Mouse (Mus musculus): ENCODE measurements at regions not wholly inside any gene's neighbourhood (a gene's known extent, or its start where the extent isn't known, plus 50 kb on each side); places are given as distances from the start of the nearest gene placed in this dataset.

DNA sequence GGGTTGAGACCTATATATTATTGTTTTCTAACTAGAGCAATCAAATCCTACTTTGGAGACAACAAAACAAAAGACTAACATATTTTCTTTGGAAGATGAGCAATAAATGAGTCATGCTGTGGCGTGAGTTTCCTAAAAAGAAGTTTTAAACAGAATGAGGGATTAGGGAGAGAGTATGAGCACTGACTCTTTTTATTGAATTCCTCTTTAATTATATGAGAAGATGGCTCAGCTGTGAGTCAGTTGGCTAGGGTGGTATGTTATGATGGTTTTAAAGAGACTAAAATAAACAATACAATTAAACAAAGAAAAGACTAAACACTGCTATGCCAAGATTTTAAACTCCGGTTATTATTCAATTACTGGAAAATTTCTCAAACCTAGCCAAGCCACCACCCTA is 1357.6 kb downstream of the Zfp704 start:
- TF ChIP-seq CTCF (IDR thresholded peaks at IDR 0.05; ENCODE audit: insufficient read depth, low read length) (no peak), POLR2A (IDR thresholded peaks at IDR 0.05; ENCODE audit: borderline replicate concordance, extremely low read depth, low read depth, low read length) (no peak)
